Comparison of ENCODE assay signal across 8 mouse cellular contexts in the genomic region with DNA sequence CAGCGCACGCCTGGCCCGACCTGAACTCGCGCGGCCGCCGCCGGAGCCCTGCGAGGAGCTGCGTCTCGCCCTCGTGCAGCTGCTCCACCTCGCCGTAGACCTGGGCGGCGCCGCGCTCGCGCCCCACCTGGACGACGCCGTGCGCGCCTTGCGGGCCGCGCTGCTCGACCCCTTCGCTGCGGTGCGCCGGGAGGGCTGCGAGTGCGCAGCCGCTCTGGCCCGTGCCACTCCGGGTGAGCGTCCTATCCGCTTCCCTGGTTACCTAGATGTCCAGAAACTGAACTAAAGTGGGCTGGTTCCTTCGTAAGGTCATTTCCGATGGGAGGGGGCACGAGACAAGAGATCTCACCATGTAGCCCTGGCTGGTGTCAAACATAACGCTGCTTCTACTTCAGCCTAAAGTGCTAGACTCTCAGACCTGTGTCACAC. TPM values are rescaled to one million over a fixed set of nuclear protein-coding genes. Genes with fewer than 3 reads are reported as not detected.
A peak's percentile ranks its signal among the peaks of the same experiment; 100 is the strongest.
DNase-seq lines count a peak whose midpoint lies in the region; ATAC-seq lines count a peak whose summit lies in the region.

No protein-coding gene starts in this region.

- peak; percentile 27 for ATAC-seq in forebrain, embryonic 15.5 days (replicated peaks)
- peak; percentile 46 for ATAC-seq in midbrain, embryonic 15.5 days (replicated peaks)

- no peaks in the 10 kb centered on the region for H3K27me3 ChIP-seq in forebrain, embryonic 15.5 days
- no peaks in the 10 kb centered on the region for H3K27me3 ChIP-seq in midbrain, embryonic 15.5 days (replicated peaks)

- peaks cover 27% of the 10 kb centered on the region for H3K36me3 ChIP-seq in forebrain, embryonic 15.5 days
- peaks cover 13% of the 10 kb centered on the region; the same call in 1 of the 2 replicates for H3K36me3 ChIP-seq in midbrain, embryonic 15.5 days (replicated peaks)

- H3K4me2 ChIP-seq in forebrain, embryonic 15.5 days (replicated peaks), result peak overlapping the region; percentile 75
- H3K4me2 ChIP-seq in midbrain, embryonic 15.5 days, result peak overlapping the region; percentile 95

- H3K9ac ChIP-seq in forebrain, embryonic 15.5 days (replicated peaks), result peak overlapping the region; percentile 67
- peak overlapping the region; percentile 46 for H3K9ac ChIP-seq in midbrain, embryonic 15.5 days

- under 1% methylated on average over 45 of the region's 45 CpGs for WGBS in forebrain, embryonic 15.5 days
- under 1% methylated on average over 45 of the region's 45 CpGs for WGBS in midbrain, embryonic 15.5 days

- H3K4me3 ChIP-seq in brown adipose tissue, adult 24 weeks (ENCODE audit: insufficient read depth, low read depth, low read length), result peak overlapping the region; percentile 79
- peak overlapping the region; percentile 91 for H3K4me3 ChIP-seq in forebrain, embryonic 15.5 days
- peak overlapping the region; percentile 76 for H3K4me3 ChIP-seq in midbrain, embryonic 15.5 days

- no peaks in the 10 kb centered on the region for H3K9me3 ChIP-seq in forebrain, embryonic 15.5 days
- no peaks in the 10 kb centered on the region for H3K9me3 ChIP-seq in midbrain, embryonic 15.5 days

- H3K27ac ChIP-seq in brown adipose tissue, adult 24 weeks (replicated peaks; ENCODE audit: low read depth, low read length), result no peak overlapping the region
- no peak overlapping the region; the same call in 1 of the 2 replicates for H3K27ac ChIP-seq in forebrain, embryonic 15.5 days (replicated peaks)
- H3K27ac ChIP-seq in midbrain, embryonic 15.5 days, result peak overlapping the region; percentile 82

- H3K4me1 ChIP-seq in brown adipose tissue, adult 24 weeks (ENCODE audit: control insufficient read depth, insufficient read depth, insufficient read length, low read length), result 0 out of 2 replicates have a peak, but pooled peaks cover 3% of the 10 kb centered on the region
- peaks cover 46% of the 10 kb centered on the region for H3K4me1 ChIP-seq in forebrain, embryonic 15.5 days
- peaks cover 20% of the 10 kb centered on the region for H3K4me1 ChIP-seq in midbrain, embryonic 15.5 days

- peak; percentile 55 for DNase-seq in right cerebral cortex, adult 18-20 months
- DNase-seq in right cerebral cortex, adult 2 months (ENCODE audit: low spot score in 2 of 2), result no peak
- DNase-seq in kidney, postnatal 4 days, result peak; percentile 52 to 74
- DNase-seq in thymus, adult 18-20 months, result peak; percentile 44 to 47
- DNase-seq in gastrocnemius, postnatal 4 days (ENCODE audit: low spot score in 2 of 2), result no peak

RNA-seq across cellular contexts. Expression of a gene that starts 0.6 kb away (rescaled TPM):
- polyA plus RNA-seq in brown adipose tissue, adult 24 weeks (2012; ENCODE audit: insufficient read depth, insufficient read length, missing spikeins), result 7.9 and 8.2 TPM in 2 replicates
- polyA plus RNA-seq in forebrain, embryonic 15.5 days (2015; fragmentation: Nextera tagmentation; extraction: Ambion mirVana), result 3.2 and 3.9 TPM in 2 replicates
- 4.6 and 5.1 TPM in 2 replicates for polyA plus RNA-seq in midbrain, embryonic 15.5 days (2015; fragmentation: Nextera tagmentation; extraction: Ambion mirVana)
- total RNA-seq in gastrocnemius, postnatal 4 days (2021), result 10 to 100 TPM; 10.3 to 10.4 TPM

RNA-seq across cellular contexts. Expression of a gene that starts 0.8 kb away (rescaled TPM):
- polyA plus RNA-seq in brown adipose tissue, adult 24 weeks (2012; ENCODE audit: insufficient read depth, insufficient read length, missing spikeins), result 1.0 and 2.3 TPM in 2 replicates
- 171 and 193 TPM in 2 replicates for polyA plus RNA-seq in forebrain, embryonic 15.5 days (2015; fragmentation: Nextera tagmentation; extraction: Ambion mirVana)
- 303 and 316 TPM in 2 replicates for polyA plus RNA-seq in midbrain, embryonic 15.5 days (2015; fragmentation: Nextera tagmentation; extraction: Ambion mirVana)
- 1 to 10 TPM; 3.9 to 5.1 TPM for total RNA-seq in gastrocnemius, postnatal 4 days (2021)

RNA-seq across cellular contexts. Expression of a gene that starts 49.8 kb away (rescaled TPM):
- 19.0 and 20.1 TPM in 2 replicates for polyA plus RNA-seq in brown adipose tissue, adult 24 weeks (2012; ENCODE audit: insufficient read depth, insufficient read length, missing spikeins)
- polyA plus RNA-seq in forebrain, embryonic 15.5 days (2015; fragmentation: Nextera tagmentation; extraction: Ambion mirVana), result 51.5 and 54.3 TPM in 2 replicates
- 51.3 and 54.3 TPM in 2 replicates for polyA plus RNA-seq in midbrain, embryonic 15.5 days (2015; fragmentation: Nextera tagmentation; extraction: Ambion mirVana)
- 10 to 100 TPM; 61.6 to 63.6 TPM for total RNA-seq in gastrocnemius, postnatal 4 days (2021)

Comparison
In these comparisons a context has a peak if more than half of its experiments do, and no peak if none do; other contexts are left out.
1. DNase-seq: peak in right cerebral cortex, adult 18-20 months (single experiment), kidney, postnatal 4 days (2 of 2) and thymus, adult 18-20 months (2 of 2); none in right cerebral cortex, adult 2 months (0 of 2) and gastrocnemius, postnatal 4 days (0 of 2).
2. RNA of a gene that starts 0.8 kb away (polyA plus RNA-seq): 303 to 316 TPM in midbrain, embryonic 15.5 days and 171 to 193 TPM in forebrain, embryonic 15.5 days; 1.0 to 2.3 TPM in brown adipose tissue, adult 24 weeks; every median in the first group is over 10 times any median in the second.
3. Peak in every context shown above with its lines, with median percentiles within 50 percentile points of each other: H3K4me3 ChIP-seq.